Mouse (Mus musculus) bone marrow macrophage, adult 2 months (primary cell): Measurements from ENCODE around the gene Atp6v1c2. TPM values are rescaled to one million over a fixed set of nuclear protein-coding genes. Genes with fewer than 3 reads are reported as not detected.

Experiments used
- H3K27ac ChIP-seq: 2 replicates; pipeline ENCODE4 v1.5.1; 2012; ENCODE audit warnings: low read depth, low read length; ENCODE audit not compliant: insufficient read depth
- H3K4me1 ChIP-seq: 2 replicates; pipeline ENCODE4 v1.6.1; 2012; ENCODE audit warnings: low read length; ENCODE audit not compliant: control insufficient read depth, insufficient read depth
- H3K4me3 ChIP-seq: 2 replicates; pipeline ENCODE4 v1.5.1; 2012; ENCODE audit warnings: mild to moderate bottlenecking, low read length, moderate library complexity; ENCODE audit not compliant: insufficient read depth
- CTCF ChIP-seq: IDR thresholded peaks from 2 replicates; pipeline ENCODE4 v1.5.1; 2012; ENCODE audit warnings: low read depth, mild to moderate bottlenecking, low read length, moderate library complexity
- POLR2A ChIP-seq: IDR thresholded peaks from 2 replicates; pipeline ENCODE4 v1.6.1; 2012; ENCODE audit warnings: mild to moderate bottlenecking, low read depth, low read length, borderline replicate concordance
- polyA plus RNA-seq: library from polyadenylated mRNA; stranded (reverse); fragments of >200 nt; gene quantifications from 2 replicates; pipeline ENCODE4 v1.2.4, GENCODE M21; 2012; ENCODE audit not compliant: missing spikeins, insufficient read depth, insufficient read length

The Atp6v1c2 gene
- polyA plus RNA-seq, 1 experiment, result not detected

DNA sequence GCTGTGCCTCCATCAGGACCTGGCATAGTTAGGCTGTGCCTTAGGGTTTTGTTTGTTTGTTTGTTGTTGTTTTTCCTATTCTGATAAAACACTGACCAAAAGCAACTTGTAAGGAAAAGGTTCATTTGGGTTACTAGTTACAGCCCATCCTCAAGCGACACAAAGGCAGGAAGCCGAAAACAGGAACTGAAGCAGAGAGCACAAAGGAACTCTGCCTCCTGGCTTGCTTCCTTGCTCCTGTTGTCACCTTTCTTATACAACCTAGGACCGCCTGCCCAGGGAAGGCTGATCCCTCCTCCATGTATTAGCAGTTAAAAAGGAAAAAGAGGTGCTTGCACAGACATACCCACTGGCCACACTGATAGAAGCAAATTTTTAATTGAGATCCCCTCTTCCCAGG, 65.3 kb downstream of the Atp6v1c2 start:
- Histone ChIP-seq H3K27ac (no peak overlapping the region), H3K4me1 (peaks cover 17% of the 10 kb centered on the region), H3K4me3 (no peak overlapping the region)
- TF ChIP-seq POLR2A (no peak), CTCF (no peak)

DNA sequence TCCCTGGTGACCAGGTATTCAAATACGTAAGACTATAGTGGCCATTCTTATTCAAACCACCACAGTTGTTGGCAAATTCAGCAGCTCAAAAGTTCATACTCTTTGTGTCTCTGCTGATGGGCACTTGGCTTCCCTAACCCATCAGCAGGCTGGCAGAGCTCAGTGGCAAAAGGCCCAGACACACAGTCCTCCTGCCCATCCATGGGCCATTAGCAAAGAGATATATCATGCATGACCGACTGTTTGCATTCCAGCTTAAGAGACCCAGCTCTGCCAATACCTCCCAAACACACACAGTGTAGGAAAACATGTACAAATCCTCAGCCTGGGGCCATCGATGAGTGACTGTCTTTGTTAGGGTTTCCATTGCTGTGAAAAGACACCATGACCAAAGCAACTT, 68.2 kb downstream of the Atp6v1c2 start:
- Histone ChIP-seq H3K4me3 (no peak overlapping the region), H3K4me1 (peaks cover 10% of the 10 kb centered on the region), H3K27ac (no peak overlapping the region)
- no peak for TF ChIP-seq POLR2A
- TF ChIP-seq CTCF, result no peak

DNA sequence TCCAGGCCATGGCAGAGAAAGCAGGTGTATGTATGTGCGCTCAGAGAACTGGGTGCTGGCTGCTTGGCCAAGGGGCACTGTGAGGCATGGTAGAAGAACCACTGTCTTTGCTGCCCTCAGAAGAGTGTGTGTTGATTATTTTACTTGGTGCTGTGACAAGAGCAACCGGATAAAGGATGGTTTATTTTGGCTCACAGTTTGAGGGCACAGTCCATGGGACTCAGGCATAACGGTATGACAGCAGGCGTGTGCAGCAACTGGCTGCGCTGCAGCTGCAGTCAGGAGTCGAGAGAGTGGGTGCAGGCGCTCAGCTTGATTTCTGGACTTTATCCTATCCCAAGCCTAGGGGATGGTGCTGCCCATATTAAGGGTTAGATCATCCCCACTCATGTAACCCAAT, 70.7 kb downstream of the Atp6v1c2 start:
- Histone ChIP-seq H3K4me1 (no peaks in the 10 kb centered on the region), H3K27ac (no peak overlapping the region), H3K4me3 (no peak overlapping the region)
- TF ChIP-seq POLR2A (no peak), CTCF (no peak)

DNA sequence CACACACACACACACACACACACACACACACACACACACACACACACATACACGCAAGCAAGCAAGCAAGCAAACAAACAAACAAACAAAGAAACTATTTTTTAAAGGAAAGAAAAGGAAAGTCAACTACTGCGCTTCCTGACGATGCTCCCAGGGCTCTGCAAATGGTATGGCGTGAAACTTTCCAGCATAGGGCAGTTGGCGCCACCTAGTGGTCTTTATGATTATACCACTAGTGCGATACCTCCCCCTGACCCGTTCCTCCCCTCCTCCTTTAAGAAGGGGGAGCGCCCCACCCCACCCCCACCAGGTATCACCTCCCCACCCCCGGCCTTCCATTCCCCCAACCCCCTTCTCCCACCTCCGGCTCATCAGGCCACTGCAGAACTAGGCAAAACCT, 72.3 kb downstream of the Atp6v1c2 start:
- Histone ChIP-seq H3K27ac (no peak overlapping the region), H3K4me3 (no peak overlapping the region), H3K4me1 (no peaks in the 10 kb centered on the region)
- TF ChIP-seq POLR2A (no peak), CTCF (peak; percentile 76)

DNA sequence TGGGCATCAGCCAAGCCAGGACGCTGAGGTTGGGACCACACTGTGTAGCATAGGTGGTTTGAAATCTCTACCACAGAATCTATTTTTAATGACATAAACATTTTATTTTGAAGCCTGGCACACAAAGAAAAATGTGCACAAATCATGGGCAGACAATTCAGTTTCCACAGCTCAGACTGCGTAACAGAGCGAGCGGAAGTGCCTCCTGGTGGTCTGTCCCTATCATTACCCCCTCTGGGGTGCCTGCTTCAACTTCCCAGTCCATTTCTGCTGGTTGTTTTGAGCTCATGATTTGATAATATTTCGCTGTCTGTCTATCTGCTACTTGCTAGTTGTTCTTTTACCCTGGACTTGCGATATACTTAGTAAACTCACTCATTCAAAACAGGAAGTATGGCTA, 73.6 kb downstream of the Atp6v1c2 start:
- Histone ChIP-seq H3K4me1 (no peaks in the 10 kb centered on the region), H3K4me3 (no peak overlapping the region), H3K27ac (no peak overlapping the region)
- no peak for TF ChIP-seq POLR2A
- no peak for TF ChIP-seq CTCF

DNA sequence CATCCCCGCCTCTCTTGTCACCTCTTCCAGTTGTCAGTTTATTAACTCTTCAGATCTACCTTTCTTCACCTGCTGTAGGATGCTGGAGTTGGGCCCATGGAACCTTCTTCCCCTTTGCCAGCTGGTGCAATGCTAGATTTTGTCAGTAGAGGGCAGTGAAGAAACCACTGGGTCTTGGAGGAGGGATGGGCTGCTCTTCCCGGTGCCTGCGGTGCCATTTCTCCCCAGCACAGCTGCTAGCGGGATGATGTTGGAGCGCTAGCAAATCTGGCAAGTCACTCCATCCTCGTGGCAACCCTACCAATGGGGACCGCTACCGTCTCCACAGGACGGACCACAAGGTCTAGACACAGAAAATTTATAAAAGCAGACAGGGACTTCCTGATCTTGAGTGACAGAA, 76.1 kb downstream of the Atp6v1c2 start:
- no peak overlapping the region for H3K27ac ChIP-seq
- H3K4me3 ChIP-seq, result no peak overlapping the region
- H3K4me1 ChIP-seq, result no peaks in the 10 kb centered on the region
- TF ChIP-seq CTCF, result peak; percentile 37; the same call in 1 of the 2 replicates
- TF ChIP-seq POLR2A, result no peak

DNA sequence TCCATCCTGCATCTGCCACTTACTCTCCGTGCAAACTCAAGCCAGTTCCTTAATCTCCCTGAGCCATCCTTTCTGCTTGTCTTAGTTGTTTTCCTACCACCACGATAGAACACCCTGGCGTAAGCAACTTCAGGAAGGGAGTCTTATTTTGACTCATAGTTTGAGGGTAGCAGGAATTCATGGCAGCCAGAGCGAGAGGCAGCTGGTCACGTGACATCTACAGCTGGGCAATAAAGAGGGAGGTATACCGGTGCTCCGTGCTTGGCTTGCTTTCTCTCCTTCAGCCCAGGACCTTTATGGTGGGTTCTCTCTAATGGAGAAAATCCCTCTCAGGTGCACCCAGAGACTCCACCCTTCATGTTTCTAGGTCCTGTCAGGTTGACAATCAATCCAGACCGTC, 78.2 kb downstream of the Atp6v1c2 start:
- H3K4me1 ChIP-seq, result no peaks in the 10 kb centered on the region
- H3K27ac ChIP-seq, result no peak overlapping the region
- no peak overlapping the region for H3K4me3 ChIP-seq
- TF ChIP-seq POLR2A, result no peak
- TF ChIP-seq CTCF, result no peak

DNA sequence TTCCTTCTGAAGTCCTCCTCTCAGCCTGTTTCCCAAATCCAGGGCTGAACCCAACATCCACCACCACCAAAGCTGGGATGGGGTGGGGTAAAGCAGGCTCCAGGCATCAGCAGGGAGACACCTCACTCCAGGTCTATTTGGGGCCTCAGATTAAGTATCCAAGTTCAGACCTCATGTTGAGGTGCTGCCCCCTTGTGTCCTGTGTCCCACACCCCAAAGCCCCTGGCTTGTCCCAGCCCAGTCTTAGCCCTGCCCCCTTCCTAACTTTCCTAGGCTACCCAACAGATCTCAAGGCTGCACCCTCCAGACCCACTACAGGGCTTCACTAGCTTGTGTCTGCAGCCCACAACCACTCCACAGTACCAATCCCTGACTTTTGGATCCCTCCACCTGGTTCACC, 87.1 kb downstream of the Atp6v1c2 start:
- no peak for TF ChIP-seq CTCF
- TF ChIP-seq POLR2A, result no peak
- Histone ChIP-seq H3K4me1 (no peaks in the 10 kb centered on the region), H3K27ac (no peak overlapping the region), H3K4me3 (no peak overlapping the region)

DNA sequence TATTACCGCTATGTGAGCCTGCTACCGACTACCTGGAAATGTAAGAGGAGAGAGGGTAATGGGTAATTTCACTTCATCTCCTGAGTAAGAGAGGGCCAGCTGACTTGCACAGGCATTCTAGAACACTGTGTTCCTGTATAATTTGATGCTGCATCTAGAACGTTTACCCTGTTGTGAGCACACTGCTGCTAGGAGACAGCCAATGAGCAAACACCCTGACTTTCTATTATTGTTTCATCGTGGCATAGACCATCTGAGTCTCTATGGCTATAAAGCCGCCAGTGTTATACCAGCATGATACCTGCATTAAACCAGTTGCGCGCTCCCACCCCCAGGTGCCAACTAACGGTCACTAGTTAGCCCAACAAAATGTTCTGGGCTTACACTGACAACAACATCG, 87.5 kb downstream of the Atp6v1c2 start:
- Histone ChIP-seq H3K4me1 (no peaks in the 10 kb centered on the region), H3K27ac (no peak overlapping the region), H3K4me3 (no peak overlapping the region)
- no peak for TF ChIP-seq CTCF
- TF ChIP-seq POLR2A, result no peak

DNA sequence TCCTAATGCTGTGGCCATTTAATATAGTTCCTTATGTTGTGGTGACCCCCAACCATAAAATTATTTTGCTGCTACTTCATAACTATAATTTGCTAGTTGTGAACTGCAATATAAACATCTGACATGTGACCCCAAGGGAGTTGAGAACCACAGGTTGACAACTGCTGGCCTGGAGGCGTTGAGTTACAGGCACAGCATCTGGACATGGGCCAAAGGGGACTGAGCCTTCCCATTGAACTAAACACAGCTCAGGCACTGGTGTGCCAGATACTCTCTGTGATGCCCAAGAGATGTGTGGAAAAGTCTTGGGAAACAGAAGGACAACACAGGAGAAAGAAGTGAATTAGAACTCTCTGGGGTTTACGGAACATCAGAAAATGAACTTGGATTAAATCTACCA, 88.1 kb downstream of the Atp6v1c2 start:
- no peak overlapping the region for H3K27ac ChIP-seq
- H3K4me3 ChIP-seq, result no peak overlapping the region
- TF ChIP-seq CTCF (no peak), POLR2A (no peak)
- H3K4me1 ChIP-seq, result no peaks in the 10 kb centered on the region

DNA sequence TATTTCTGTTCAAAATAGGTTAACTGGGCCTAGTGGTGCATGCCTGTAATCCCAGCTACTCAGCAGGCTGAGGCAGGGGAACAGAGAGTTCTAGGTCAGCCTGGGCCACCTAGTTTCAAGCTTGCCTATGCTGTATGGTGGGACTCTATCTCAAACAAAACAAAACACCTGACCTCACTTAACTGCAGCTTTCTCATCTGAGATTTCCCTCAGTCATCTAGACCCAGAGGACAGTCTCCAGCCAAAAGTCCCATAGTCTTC, 89.8 kb downstream of the Atp6v1c2 start:
- no peaks in the 10 kb centered on the region for H3K4me1 ChIP-seq
- H3K4me3 ChIP-seq, result no peak overlapping the region
- no peak overlapping the region for H3K27ac ChIP-seq
- TF ChIP-seq POLR2A (no peak), CTCF (no peak)
